Mouse (Mus musculus) cortical plate, adult 2 months (tissue): ENCODE data around the gene Sys1. TPM values are rescaled to one million over a fixed set of nuclear protein-coding genes. Genes with fewer than 3 reads are reported as not detected.

Experiments
- H3K27ac ChIP-seq: fragments of 200-500 bp; 2 replicates; pipeline ENCODE4 v1.5.1; 2012; ENCODE audit warnings: low read length, control low read depth, inconsistent platforms; ENCODE audit not compliant: insufficient read depth
- H3K4me1 ChIP-seq: fragments of 200-500 bp; 2 replicates; pipeline ENCODE4 v1.6.1; 2011; ENCODE audit warnings: low read length; ENCODE audit not compliant: control insufficient read depth, insufficient read depth
- H3K4me3 ChIP-seq: fragments of 200-500 bp; 2 replicates; pipeline ENCODE4 v1.5.1; 2011; ENCODE audit warnings: mild to moderate bottlenecking, low read length, control low read depth; ENCODE audit not compliant: insufficient read depth
- CTCF ChIP-seq: fragments of 200-500 bp; IDR thresholded peaks from 2 replicates; pipeline ENCODE4 v1.5.1; 2011; ENCODE audit warnings: mild to moderate bottlenecking, control low read depth, low read length; ENCODE audit not compliant: insufficient read depth; ENCODE audit errors: extremely low read depth
- POLR2A ChIP-seq: fragments of 200-500 bp; IDR thresholded peaks from 2 replicates; pipeline ENCODE4 v1.6.1; 2011; ENCODE audit warnings: mild to moderate bottlenecking, low read length, control low read depth; ENCODE audit not compliant: insufficient read depth; ENCODE audit errors: extremely low read depth
- polyA plus RNA-seq: library from polyadenylated mRNA; depleted of rRNA; stranded (reverse); fragments of >200 nt; gene quantifications from 2 replicates; pipeline ENCODE4 v1.2.3, GENCODE M21; 2012; rRNA removed

Gene Sys1
- polyA plus RNA-seq, 1 experiment: 64.5 TPM

DNA sequence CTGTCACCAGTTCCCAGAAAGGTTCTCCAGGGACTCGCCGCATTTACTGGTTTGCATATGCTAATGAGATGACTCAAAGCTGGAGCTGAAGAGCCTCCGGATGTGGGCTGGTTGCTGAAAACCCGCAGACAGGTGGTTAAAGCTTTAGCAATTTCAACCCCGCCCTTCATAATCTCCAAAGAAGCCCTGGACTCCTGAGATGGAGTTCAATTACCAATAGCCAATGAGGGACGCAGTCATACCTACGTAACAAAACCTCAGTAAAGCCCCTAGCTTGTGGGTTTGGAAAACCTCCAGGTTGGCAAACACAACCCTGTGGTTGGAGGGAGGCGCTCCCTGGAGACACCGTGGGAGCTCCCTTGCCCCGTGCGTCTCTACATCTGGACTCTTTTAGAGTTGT lies 65.1 kb downstream of the Sys1 start:
- no peak overlapping the region for H3K27ac ChIP-seq
- TF ChIP-seq POLR2A: no peak
- no peak for TF ChIP-seq CTCF
- H3K4me1 ChIP-seq: no peaks in the 10 kb centered on the region

DNA sequence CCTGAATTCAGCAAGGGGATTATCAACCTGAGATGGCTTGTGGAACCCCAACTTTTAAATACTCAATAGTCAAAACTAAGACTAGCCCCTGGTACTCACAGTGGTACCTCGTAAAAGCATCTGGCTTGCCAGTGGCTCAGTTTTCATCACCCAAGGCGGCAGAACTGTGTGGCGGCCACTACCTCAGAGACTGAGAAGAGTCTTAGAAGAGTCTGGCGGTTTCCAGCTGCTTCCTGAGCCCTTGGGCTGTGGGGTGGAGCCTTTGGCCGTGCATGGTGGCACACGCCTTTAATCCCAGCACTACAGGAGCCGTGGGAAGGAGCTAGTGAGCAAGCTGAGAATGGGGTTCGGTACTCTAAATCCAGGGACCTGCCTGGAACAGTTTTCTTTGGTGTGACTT lies 65.5 kb downstream of the Sys1 start:
- H3K4me1 ChIP-seq: no peaks in the 10 kb centered on the region
- no peak overlapping the region for H3K4me3 ChIP-seq
- H3K27ac ChIP-seq: no peak overlapping the region
- TF ChIP-seq CTCF: no peak
- no peak for TF ChIP-seq POLR2A

More for the DNA sequence above, 65.1 kb downstream of the Sys1 start:
- no peak overlapping the region for H3K4me3 ChIP-seq

- TF ChIP-seq CTCF (no peak), POLR2A (no peak)
- Histone ChIP-seq H3K4me3 (no peak overlapping the region), H3K4me1 (no peaks in the 10 kb centered on the region), H3K27ac (no peak overlapping the region)
These were observed 66.6 kb downstream of the Sys1 start for GRCm38 (mm10) chr2:164523301-164523773.

DNA sequence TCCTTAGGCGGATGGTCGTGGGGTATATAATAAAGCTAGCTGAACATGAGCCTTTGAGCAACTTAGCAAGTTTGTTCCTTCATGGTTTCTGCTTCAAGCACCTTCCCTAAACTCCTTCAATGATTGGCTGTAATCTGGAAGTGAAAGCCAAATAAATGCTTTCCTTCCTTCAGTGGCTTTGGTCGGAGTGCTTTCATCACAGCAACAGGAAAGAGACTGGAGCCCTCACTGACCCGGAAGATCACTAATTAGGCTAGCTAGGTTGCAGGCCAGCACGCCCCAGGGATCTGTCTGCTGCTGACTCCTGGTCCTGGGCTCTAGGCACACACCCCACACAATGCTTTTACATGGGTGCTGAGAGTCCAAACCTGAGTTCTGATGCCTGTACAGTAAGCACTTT lies 71.8 kb downstream of the Sys1 start:
- Histone ChIP-seq H3K4me1 (no peaks in the 10 kb centered on the region), H3K4me3 (no peak overlapping the region), H3K27ac (no peak overlapping the region)
- TF ChIP-seq POLR2A (no peak), CTCF (no peak)

Other genes starting within 250 kb of the Sys1 start
- not detected in 2 replicates for gene Wfdc15b, start 235.3 kb upstream of the Sys1 start, polyA plus RNA-seq
- gene Svs2, start 218.5 kb upstream of the Sys1 start, polyA plus RNA-seq: not detected in 2 replicates
- gene Svs3b, start 200.3 kb upstream of the Sys1 start, polyA plus RNA-seq: not detected in 2 replicates
- gene Svs4, start 178.5 kb upstream of the Sys1 start, polyA plus RNA-seq: not detected in 2 replicates
- gene Svs3a, start 167.7 kb upstream of the Sys1 start, polyA plus RNA-seq: not detected in 2 replicates
- not detected in 2 replicates for gene Svs6, start 140.2 kb upstream of the Sys1 start, polyA plus RNA-seq
- not detected in 2 replicates for gene Svs5, start 124.2 kb upstream of the Sys1 start, polyA plus RNA-seq
- gene Slpi, start 67.9 kb upstream of the Sys1 start, polyA plus RNA-seq: 0.33 and 1.5 TPM in 2 replicates
- 1.1 and 1.3 TPM in 2 replicates for gene Rbpjl, start 53.8 kb upstream of the Sys1 start, polyA plus RNA-seq
- gene Matn4, start 51.8 kb upstream of the Sys1 start, polyA plus RNA-seq: 16.2 and 17.4 TPM in 2 replicates
- gene Sdc4, start 13.1 kb upstream of the Sys1 start, polyA plus RNA-seq: 47.1 and 50.7 TPM in 2 replicates
- 7.4 and 9.5 TPM in 2 replicates for gene Gm20458, start 4.0 kb downstream of the Sys1 start, polyA plus RNA-seq
- not detected in 2 replicates for gene Trp53tg5, start 16.8 kb downstream of the Sys1 start, polyA plus RNA-seq
- gene Dbndd2, start 29.1 kb downstream of the Sys1 start, polyA plus RNA-seq: 250 and 313 TPM in 2 replicates
- 71.6 and 73.6 TPM in 2 replicates for gene Pigt, start 40.6 kb downstream of the Sys1 start, polyA plus RNA-seq
- gene Wfdc2, start 105.4 kb downstream of the Sys1 start, polyA plus RNA-seq: 0.49 and 1.3 TPM in 2 replicates
- not detected in 2 replicates for gene Spint3, start 116.5 kb downstream of the Sys1 start, polyA plus RNA-seq
- not detected in 2 replicates for gene Wfdc6a, start 128.5 kb downstream of the Sys1 start, polyA plus RNA-seq
- gene Eppin, start 136.6 kb downstream of the Sys1 start, polyA plus RNA-seq: not detected in 2 replicates
- gene Wfdc6b, start 156.6 kb downstream of the Sys1 start, polyA plus RNA-seq: not detected in 2 replicates
- gene Wfdc8, start 156.7 kb downstream of the Sys1 start, polyA plus RNA-seq: not detected in 2 replicates
- gene Wfdc16, start 181.8 kb downstream of the Sys1 start, polyA plus RNA-seq: not detected in 2 replicates
- gene Wfdc10, start 199.1 kb downstream of the Sys1 start, polyA plus RNA-seq: not detected in 2 replicates
- not detected in 2 replicates for gene Wfdc9, start 199.6 kb downstream of the Sys1 start, polyA plus RNA-seq
- not detected in 2 replicates for gene Wfdc11, start 217.1 kb downstream of the Sys1 start, polyA plus RNA-seq
- not detected in 2 replicates for gene Wfdc13, start 228.1 kb downstream of the Sys1 start, polyA plus RNA-seq
- not detected in 2 replicates for gene Spint4, start 241.5 kb downstream of the Sys1 start, polyA plus RNA-seq